Comparison of ENCODE assay signal across 7 mouse cellular contexts in genomic region chr1:65178126-65178901, GRCm38 (mm10). TPM values are rescaled to one million over a fixed set of nuclear protein-coding genes. Genes with fewer than 3 reads are reported as not detected.
DNase-seq lines count a peak whose midpoint lies in the region; ATAC-seq lines count a peak whose summit lies in the region.

No protein-coding gene starts in this region.

- peak overlapping the region; percentile 68 for H3K4me2 ChIP-seq in intestine, embryonic 15.5 days (replicated peaks)

- H3K27me3 ChIP-seq in intestine, embryonic 15.5 days (replicated peaks): no peaks in the 10 kb centered on the region
- H3K27me3 ChIP-seq in midbrain, embryonic 10.5 days (ENCODE audit: low read depth, poor library complexity, severe bottlenecking): no peaks in the 10 kb centered on the region

- 2% methylated on average over 27 of the region's 27 CpGs for WGBS in intestine, embryonic 15.5 days
- WGBS in midbrain, embryonic 10.5 days: 8% methylated on average over 27 of the region's 27 CpGs

- H3K4me3 ChIP-seq in intestine, embryonic 15.5 days (replicated peaks): peak overlapping the region; percentile 68
- H3K4me3 ChIP-seq in midbrain, embryonic 10.5 days: peak overlapping the region; percentile 72

- H3K4me1 ChIP-seq in intestine, embryonic 15.5 days (replicated peaks): 0 out of 2 replicates have a peak, but pooled peaks cover 5% of the 10 kb centered on the region
- H3K4me1 ChIP-seq in midbrain, embryonic 10.5 days: peaks cover 29% of the 10 kb centered on the region

- H3K9me3 ChIP-seq in intestine, embryonic 15.5 days: no peaks in the 10 kb centered on the region
- H3K9me3 ChIP-seq in midbrain, embryonic 10.5 days (replicated peaks): no peaks in the 10 kb centered on the region

- no peaks in the 10 kb centered on the region for H3K36me3 ChIP-seq in intestine, embryonic 15.5 days
- H3K36me3 ChIP-seq in midbrain, embryonic 10.5 days: peaks cover 15% of the 10 kb centered on the region

- DNase-seq in adrenal gland, adult 18-20 months (ENCODE audit: low spot score in 2 of 2): peak; percentile 97 to 98
- DNase-seq in embryo, embryonic 11 days: peak; percentile 92
- DNase-seq in gastrocnemius, postnatal 25 days: peak; percentile 95
- DNase-seq in left cerebral cortex, postnatal 25 days (ENCODE audit: low spot score in 2 of 2): peak; percentile 92 to 93
- DNase-seq in midbrain, embryonic 10.5 days (ENCODE audit: low spot score): peak; percentile 90
- DNase-seq in right cerebral cortex, postnatal 4 days: peak; percentile 93

- H3K9ac ChIP-seq in intestine, embryonic 15.5 days: peak overlapping the region; percentile 76

- ATAC-seq in intestine, embryonic 15.5 days: peak; percentile 89

- H3K27ac ChIP-seq in intestine, embryonic 15.5 days: peak overlapping the region; percentile 96
- H3K27ac ChIP-seq in midbrain, embryonic 10.5 days (replicated peaks): peak overlapping the region; percentile 96

- intact Hi-C loops in left cerebral cortex, postnatal 25 days (cut with DNase I): loop anchor here (1.0 to 2.0 kb wide), 2 partner anchors 66 to 132 kb away; no protein-coding TSS in a partner anchor

RNA-seq across cellular contexts. Expression of gene Idh1, which starts 8.0 kb away (rescaled TPM):
- total RNA-seq in adrenal gland, adult 18-20 months (2021): 100 to 1,000 TPM; 278 to 555 TPM
- total RNA-seq in gastrocnemius, postnatal 25 days (2021): 10 to 100 TPM; 20.9 to 46.4 TPM
- polyA plus RNA-seq in intestine, embryonic 15.5 days (2015; fragmentation: Nextera tagmentation; extraction: Ambion mirVana): 243 TPM in 2 replicates
- 10 to 100 TPM; 44.0 to 44.2 TPM for total RNA-seq in left cerebral cortex, postnatal 25 days (2021)
- polyA plus RNA-seq in midbrain, embryonic 10.5 days (2016; fragmentation: Nextera tagmentation; extraction: Ambion mirVana): 295 and 381 TPM in 2 replicates

RNA-seq across cellular contexts. Expression of gene Pikfyve, which starts 8.2 kb away (rescaled TPM):
- total RNA-seq in adrenal gland, adult 18-20 months (2021): 10 to 100 TPM; 29.2 to 35.4 TPM
- 1 to 10 TPM; 7.5 to 7.7 TPM for total RNA-seq in gastrocnemius, postnatal 25 days (2021)
- 8.3 and 8.6 TPM in 2 replicates for polyA plus RNA-seq in intestine, embryonic 15.5 days (2015; fragmentation: Nextera tagmentation; extraction: Ambion mirVana)
- total RNA-seq in left cerebral cortex, postnatal 25 days (2021): 10 to 100 TPM; 45.2 to 47.3 TPM
- polyA plus RNA-seq in midbrain, embryonic 10.5 days (2016; fragmentation: Nextera tagmentation; extraction: Ambion mirVana): 10.5 and 13.7 TPM in 2 replicates

RNA-seq across cellular contexts. Expression of gene D630023F18Rik, which starts 55.3 kb away (rescaled TPM):
- under 1 TPM; 0.33 to 0.86 TPM for total RNA-seq in adrenal gland, adult 18-20 months (2021)
- total RNA-seq in gastrocnemius, postnatal 25 days (2021): not detected
- polyA plus RNA-seq in intestine, embryonic 15.5 days (2015; fragmentation: Nextera tagmentation; extraction: Ambion mirVana): 0.13 and 0.28 TPM in 2 replicates
- total RNA-seq in left cerebral cortex, postnatal 25 days (2021): 1 to 10 TPM; 5.3 to 8.7 TPM
- polyA plus RNA-seq in midbrain, embryonic 10.5 days (2016; fragmentation: Nextera tagmentation; extraction: Ambion mirVana): 0.16 TPM in 1 of 2 replicates, not detected in the other

RNA-seq across cellular contexts. Expression of gene Gm28845, which starts 59.0 kb away (rescaled TPM):
- not detected for total RNA-seq in adrenal gland, adult 18-20 months (2021)
- not detected for total RNA-seq in gastrocnemius, postnatal 25 days (2021)
- polyA plus RNA-seq in intestine, embryonic 15.5 days (2015; fragmentation: Nextera tagmentation; extraction: Ambion mirVana): not detected in 2 replicates
- total RNA-seq in left cerebral cortex, postnatal 25 days (2021): under 1 TPM in 1 of 2 experiments, not detected in 1; 0.69 TPM
- 0.19 TPM in 1 of 2 replicates, not detected in the other for polyA plus RNA-seq in midbrain, embryonic 10.5 days (2016; fragmentation: Nextera tagmentation; extraction: Ambion mirVana)

Comparison
In these comparisons a context has a peak if more than half of its experiments do, and no peak if none do; other contexts are left out.
1. Peak in every context shown above with its lines: DNase-seq, ATAC-seq, H3K4me3 ChIP-seq and H3K27ac ChIP-seq.
2. RNA of gene Idh1, which starts 8.0 kb away (total RNA-seq): 278 to 555 TPM in adrenal gland, adult 18-20 months; 20.9 to 46.4 TPM in gastrocnemius, postnatal 25 days and 44.0 to 44.2 TPM in left cerebral cortex, postnatal 25 days; every median in the first group is over 4 times any median in the second.